Mouse (Mus musculus) thymus, adult 2 months (tissue): ENCODE measurements around the gene Tspan4.

Source experiments
- CTCF ChIP-seq: fragments of 200-500 bp; IDR thresholded peaks from 2 replicates; pipeline ENCODE4 v1.5.1; 2012; ENCODE audit warnings: mild to moderate bottlenecking, control low read depth, low read length, moderate library complexity, borderline replicate concordance; ENCODE audit not compliant: control insufficient read depth, poor library complexity, insufficient read depth; ENCODE audit errors: extremely low read depth
- POLR2A ChIP-seq: fragments of 200-500 bp; IDR thresholded peaks from 2 replicates; pipeline ENCODE4 v1.6.1; 2012; ENCODE audit warnings: mild to moderate bottlenecking, low read length, control low read depth, moderate library complexity; ENCODE audit not compliant: control insufficient read depth, poor library complexity, insufficient read depth; ENCODE audit errors: extremely low read depth

GRCm38 (mm10) chr7:141468522-141469211 is 6.4 kb upstream of the Tspan4 start:
- no peak for TF ChIP-seq CTCF
- no peak for TF ChIP-seq POLR2A
